Mouse (Mus musculus): ENCODE data around the gene Babam2. TPM values are rescaled to one million over a fixed set of nuclear protein-coding genes. Genes with fewer than 3 reads are reported as not detected.

The Babam2 gene
- polyA plus RNA-seq, 1 experiment from 2014 or later, result 47.9 TPM

DNA sequence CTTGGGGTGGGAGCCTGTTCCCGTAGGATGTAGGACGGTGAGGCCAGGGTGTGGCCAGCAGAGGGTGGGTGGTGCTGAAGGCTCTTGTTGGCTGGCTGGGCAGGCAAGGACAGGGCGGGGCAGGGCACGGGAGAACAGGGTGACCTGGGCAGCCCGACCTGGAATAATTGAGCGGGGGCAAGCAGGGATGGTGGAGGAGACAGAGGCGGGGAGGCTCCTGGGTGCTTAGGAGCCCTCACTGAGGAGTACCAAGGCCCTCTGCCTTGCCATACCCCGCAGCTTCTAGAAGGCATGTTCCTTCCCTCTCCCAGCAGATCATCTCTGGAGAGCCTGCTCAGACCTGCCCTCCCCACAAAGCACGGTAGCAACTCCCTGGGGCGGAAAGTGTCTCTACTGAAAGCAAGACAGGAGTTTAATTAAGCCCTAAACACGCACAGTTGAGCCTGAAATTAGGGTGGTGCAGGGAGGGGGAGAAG is 423.5 kb downstream of the Babam2 start:
- 0 out of 2 replicates have a peak, but pooled peaks cover 13% of the 10 kb centered on the region for H3K4me1 ChIP-seq
- H3K27me3 ChIP-seq, result no peaks in the 10 kb centered on the region
- ATAC-seq (ENCODE audit: low FRiP score, low read depth), result no peak
- no peak overlapping the region for H3K4me2 ChIP-seq (replicated peaks)
- H3K9ac ChIP-seq, result no peak overlapping the region
- H3K27ac ChIP-seq, result 0 out of 2 replicates have a peak overlapping the region, but pooled peaks have one; percentile 15
- H3K36me3 ChIP-seq, result no peaks in the 10 kb centered on the region
- WGBS, result 42% methylated on average over 11 of the region's 11 CpGs
- no peak overlapping the region for H3K4me3 ChIP-seq
- no peaks in the 10 kb centered on the region for H3K9me3 ChIP-seq

DNA sequence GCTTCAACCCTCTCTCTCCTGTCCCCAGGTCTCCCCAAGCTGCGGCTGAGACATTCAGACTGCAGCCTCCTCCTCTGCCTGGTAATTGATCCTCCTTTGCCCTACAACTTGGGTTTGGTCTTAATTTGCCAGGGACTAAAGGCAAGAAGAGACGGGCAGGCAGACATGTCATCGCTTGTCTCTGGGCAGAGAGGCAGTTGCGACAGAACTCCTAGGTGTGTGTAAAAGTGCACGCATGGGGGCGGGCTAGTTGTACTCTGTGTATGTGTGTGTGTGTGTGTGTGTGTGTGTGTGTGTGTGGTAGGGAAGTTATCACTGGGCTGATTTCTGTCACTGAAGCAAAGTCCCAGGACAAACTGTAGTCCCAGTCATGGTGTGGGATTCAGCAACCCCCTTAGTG is 424.5 kb downstream of the Babam2 start:
- 63% methylated on average over 6 of the region's 6 CpGs for WGBS
- no peaks in the 10 kb centered on the region for H3K27me3 ChIP-seq
- H3K9me3 ChIP-seq, result no peaks in the 10 kb centered on the region
- H3K4me2 ChIP-seq (replicated peaks), result no peak overlapping the region
- no peaks in the 10 kb centered on the region for H3K36me3 ChIP-seq
- no peak overlapping the region for H3K4me3 ChIP-seq
- no peak overlapping the region for H3K27ac ChIP-seq
- ATAC-seq (ENCODE audit: low FRiP score, low read depth), result no peak
- 0 out of 2 replicates have a peak, but pooled peaks cover 13% of the 10 kb centered on the region for H3K4me1 ChIP-seq
- H3K9ac ChIP-seq, result no peak overlapping the region

DNA sequence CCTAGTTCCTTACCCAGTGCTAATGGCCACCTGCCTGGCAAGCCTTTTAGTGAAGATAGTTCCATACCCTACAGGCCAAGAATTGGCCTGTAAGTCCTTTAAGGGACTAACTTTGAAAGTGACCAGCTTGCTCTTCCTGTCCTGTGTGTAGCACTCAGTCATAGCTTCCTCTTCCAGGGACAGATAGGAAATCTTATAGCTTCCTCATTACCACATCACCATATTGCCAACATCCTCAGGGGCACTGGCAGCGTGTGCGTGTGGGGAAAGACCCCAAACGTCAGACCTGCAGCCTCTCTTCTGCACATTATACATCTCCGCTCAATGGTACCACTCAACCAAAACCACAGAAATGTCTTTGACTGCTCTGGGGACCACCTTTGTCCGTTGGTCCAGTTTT is 424.9 kb downstream of the Babam2 start:
- H3K27me3 ChIP-seq, result no peaks in the 10 kb centered on the region
- H3K27ac ChIP-seq, result no peak overlapping the region
- WGBS, result 87% methylated on average over 5 of the region's 5 CpGs
- H3K4me2 ChIP-seq (replicated peaks), result no peak overlapping the region
- H3K9me3 ChIP-seq, result no peaks in the 10 kb centered on the region
- ATAC-seq (ENCODE audit: low FRiP score, low read depth), result no peak
- H3K9ac ChIP-seq, result no peak overlapping the region
- 0 out of 2 replicates have a peak, but pooled peaks cover 13% of the 10 kb centered on the region for H3K4me1 ChIP-seq
- no peaks in the 10 kb centered on the region for H3K36me3 ChIP-seq
- no peak overlapping the region for H3K4me3 ChIP-seq

DNA sequence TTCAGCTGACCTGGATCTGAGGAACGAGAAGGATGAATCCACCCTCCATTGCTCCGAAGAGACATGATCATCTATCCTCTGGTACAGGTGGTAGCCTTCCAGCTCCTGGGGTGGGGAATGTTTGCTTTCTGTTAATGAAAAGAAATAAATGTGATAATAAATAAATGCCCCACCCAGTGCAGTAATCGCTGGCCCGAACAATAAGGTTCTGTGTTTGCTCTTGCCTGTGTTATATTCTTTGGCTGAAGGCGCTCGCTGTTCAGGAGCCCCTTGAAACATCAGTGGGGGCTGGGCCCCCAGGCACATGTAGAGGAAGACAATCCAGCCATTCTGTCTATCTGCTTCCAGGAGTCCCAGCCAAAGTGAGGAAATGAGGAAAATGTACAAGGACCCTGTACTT is 427.5 kb downstream of the Babam2 start:
- H3K9me3 ChIP-seq, result no peaks in the 10 kb centered on the region
- H3K9ac ChIP-seq, result no peak overlapping the region
- ATAC-seq (ENCODE audit: low FRiP score, low read depth), result no peak
- no peaks in the 10 kb centered on the region for H3K27me3 ChIP-seq
- H3K4me2 ChIP-seq (replicated peaks), result no peak overlapping the region
- no peaks in the 10 kb centered on the region for H3K36me3 ChIP-seq
- WGBS, result 83% methylated on average over 6 of the region's 6 CpGs
- 0 out of 2 replicates have a peak, but pooled peaks cover 12% of the 10 kb centered on the region for H3K4me1 ChIP-seq
- no peak overlapping the region for H3K4me3 ChIP-seq
- no peak overlapping the region for H3K27ac ChIP-seq

DNA sequence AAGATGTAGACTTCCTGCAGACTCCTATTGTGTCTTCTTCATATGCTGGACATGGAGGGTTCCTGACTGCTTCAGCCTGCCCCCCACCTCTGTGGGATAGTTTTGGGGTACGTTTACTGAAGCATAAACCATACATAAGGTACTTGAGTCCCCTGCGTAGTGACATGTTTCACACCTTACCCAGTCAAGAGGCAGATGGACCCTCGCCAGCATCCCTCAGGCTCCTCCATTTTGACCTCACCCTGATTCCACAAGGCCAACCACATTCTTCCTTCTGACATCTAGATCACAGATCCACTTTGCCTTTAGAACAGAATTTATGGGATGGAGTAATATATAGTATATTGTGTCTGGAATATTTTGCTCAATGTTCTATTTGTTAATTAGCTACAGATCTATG is 429.7 kb downstream of the Babam2 start:
- Histone ChIP-seq H3K4me2 (replicated peaks) (no peak overlapping the region), H3K9me3 (no peaks in the 10 kb centered on the region), H3K4me1 (0 out of 2 replicates have a peak, but pooled peaks cover 2% of the 10 kb centered on the region), H3K4me3 (no peak overlapping the region), H3K36me3 (no peaks in the 10 kb centered on the region), H3K9ac (no peak overlapping the region), H3K27ac (no peak overlapping the region), H3K27me3 (peaks cover 17% of the 10 kb centered on the region)
- no peak for ATAC-seq (ENCODE audit: low FRiP score, low read depth)
- WGBS, result 82% methylated on average over 3 of the region's 3 CpGs

DNA sequence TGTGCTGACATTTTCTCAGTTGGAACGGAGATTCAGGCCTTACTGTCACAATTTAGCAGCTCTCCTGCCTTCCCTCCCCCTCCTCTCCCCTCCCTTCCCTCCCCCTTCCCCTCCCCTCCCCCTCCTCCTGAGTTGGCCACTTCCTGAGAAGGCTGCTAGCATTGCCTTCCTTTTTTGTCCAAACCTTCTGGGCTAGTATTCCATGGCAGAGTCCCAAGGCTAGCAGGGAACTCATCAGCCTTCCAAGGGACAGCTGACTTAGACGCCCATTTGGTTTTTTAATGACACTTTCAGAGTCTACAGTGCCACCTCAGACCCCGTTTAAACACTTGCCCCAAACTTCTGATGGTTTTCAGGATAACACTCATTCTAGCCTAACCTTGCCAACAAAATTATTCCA is 430.4 kb downstream of the Babam2 start:
- Histone ChIP-seq H3K9me3 (no peaks in the 10 kb centered on the region), H3K27ac (no peak overlapping the region), H3K4me2 (replicated peaks) (no peak overlapping the region), H3K4me1 (peaks cover 7% of the 10 kb centered on the region; the same call in 1 of the 2 replicates), H3K36me3 (no peaks in the 10 kb centered on the region), H3K9ac (no peak overlapping the region), H3K27me3 (peaks cover 19% of the 10 kb centered on the region), H3K4me3 (no peak overlapping the region)
- 40% methylated on average over 3 of the region's 3 CpGs for WGBS
- no peak for ATAC-seq (ENCODE audit: low FRiP score, low read depth)

DNA sequence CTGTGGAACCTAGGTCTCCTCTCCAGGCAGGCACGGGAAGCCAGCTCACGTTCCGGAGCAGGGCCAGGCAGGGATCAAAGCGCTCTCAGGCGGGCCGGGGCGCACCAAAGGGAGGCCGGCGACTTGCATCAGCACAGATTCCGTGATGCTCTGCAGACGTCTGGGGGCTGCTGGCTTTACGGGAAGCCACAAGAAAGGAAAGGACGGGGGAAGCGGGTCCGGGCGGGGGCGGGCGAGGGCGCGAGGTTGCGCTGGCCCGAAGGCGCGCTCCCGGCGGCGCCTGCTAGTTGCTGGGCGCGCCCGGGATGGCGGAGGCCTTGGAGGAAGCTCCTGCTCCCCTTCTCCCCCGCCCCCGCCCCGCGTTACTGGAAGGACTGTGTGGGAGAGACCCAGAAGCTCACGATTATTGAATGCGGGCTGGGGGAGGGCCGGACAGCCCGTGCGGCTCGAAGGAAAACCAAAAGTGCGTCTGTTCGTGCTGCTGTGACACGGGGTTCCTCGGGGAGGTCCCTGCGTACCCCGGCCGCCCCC is 435.6 kb downstream of the Babam2 start:
- Histone ChIP-seq H3K27ac (peak overlapping the region; percentile 83), H3K4me3 (peak overlapping the region; percentile 70), H3K27me3 (peaks cover 33% of the 10 kb centered on the region), H3K4me1 (peaks cover 31% of the 10 kb centered on the region), H3K9me3 (no peaks in the 10 kb centered on the region), H3K36me3 (no peaks in the 10 kb centered on the region), H3K4me2 (replicated peaks) (peak overlapping the region; percentile 83), H3K9ac (peak overlapping the region; percentile 75)
- peak; percentile 29; the same call in 1 of the 2 replicates for ATAC-seq (ENCODE audit: low FRiP score, low read depth)
- WGBS, result under 1% methylated on average over 36 of the region's 48 CpGs

DNA sequence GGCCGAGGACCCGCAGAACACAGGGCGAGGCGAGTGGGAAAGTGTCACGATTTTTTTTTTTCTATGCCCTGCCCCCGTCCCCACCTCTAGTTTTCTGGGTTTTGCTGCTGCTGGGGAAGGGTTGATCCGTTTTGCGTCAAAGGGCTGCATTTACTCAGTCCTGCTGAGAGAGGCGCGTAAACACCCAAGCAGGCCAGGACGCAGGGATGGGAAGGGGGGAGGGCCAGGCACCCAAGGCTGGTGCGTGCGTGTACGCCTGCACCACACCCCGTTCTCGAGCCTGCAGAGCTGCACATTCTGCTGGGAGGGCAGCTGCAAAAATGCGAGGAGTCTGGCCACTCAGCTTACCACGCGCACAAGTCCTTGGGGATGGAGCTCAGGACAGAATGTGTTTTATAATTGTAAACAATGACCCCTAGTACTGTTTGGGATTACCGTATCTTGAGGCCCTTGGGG is 436.1 kb downstream of the Babam2 start:
- H3K4me3 ChIP-seq, result peak overlapping the region; percentile 70
- no peaks in the 10 kb centered on the region for H3K36me3 ChIP-seq
- H3K9ac ChIP-seq, result peak overlapping the region; percentile 75
- peak overlapping the region; percentile 83 for H3K4me2 ChIP-seq (replicated peaks)
- peak overlapping the region; percentile 83 for H3K27ac ChIP-seq
- ATAC-seq (ENCODE audit: low FRiP score, low read depth), result no peak; the same call in 1 of the 2 replicates
- under 1% methylated on average over 20 of the region's 20 CpGs for WGBS
- peaks cover 36% of the 10 kb centered on the region for H3K27me3 ChIP-seq
- H3K4me1 ChIP-seq, result peaks cover 36% of the 10 kb centered on the region
- H3K9me3 ChIP-seq, result no peaks in the 10 kb centered on the region

DNA sequence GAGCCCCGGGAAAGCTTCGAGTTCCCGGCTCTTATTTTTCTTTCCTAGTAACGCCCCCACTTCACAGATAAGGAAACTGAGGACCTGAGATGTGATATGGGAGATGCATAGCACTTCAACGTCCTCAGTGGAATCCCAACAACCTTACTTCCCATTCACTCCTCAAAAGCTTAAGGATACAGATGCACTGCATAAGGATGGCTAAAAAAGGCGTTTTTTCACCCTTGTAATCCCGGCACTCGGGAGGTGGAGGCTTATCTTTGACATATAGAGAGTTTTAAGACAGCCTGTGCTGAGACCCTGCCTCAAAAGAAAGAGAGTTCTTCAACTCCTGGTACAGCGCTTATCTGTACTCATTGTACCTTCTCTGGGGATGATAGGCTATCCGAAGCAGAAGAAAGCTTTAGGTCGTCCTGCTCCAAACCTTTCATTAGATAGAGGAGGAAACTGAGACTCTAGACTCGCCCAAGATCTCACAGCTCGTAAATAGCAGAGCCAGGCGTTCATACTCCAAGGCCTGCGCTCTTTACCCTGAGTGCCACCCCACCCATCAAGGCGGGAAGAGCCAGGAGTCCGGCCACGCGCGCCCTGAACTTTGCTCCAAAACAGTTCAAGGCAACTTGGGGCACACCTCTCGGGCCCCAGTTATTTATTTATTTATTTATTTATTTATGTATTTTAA is 436.7 kb downstream of the Babam2 start:
- Histone ChIP-seq H3K4me2 (replicated peaks) (peak overlapping the region; percentile 83), H3K4me1 (peaks cover 42% of the 10 kb centered on the region), H3K9ac (peak overlapping the region; percentile 75), H3K27ac (peak overlapping the region; percentile 83; the same call in 1 of the 2 replicates), H3K9me3 (no peaks in the 10 kb centered on the region), H3K27me3 (peaks cover 36% of the 10 kb centered on the region), H3K36me3 (no peaks in the 10 kb centered on the region), H3K4me3 (peak overlapping the region; percentile 70)
- WGBS, result 4% methylated on average over 21 of the region's 21 CpGs
- no peak for ATAC-seq (ENCODE audit: low FRiP score, low read depth)

Small RNA genes within 50 kb of the gene (microRNA-seq; reads per million reads assigned to microRNA genes)
- not detected for gene Mir3473e

Other genes starting within 250 kb of the Babam2 start
- gene Zfp512, start 245.3 kb upstream of the Babam2 start, polyA plus RNA-seq (2015; fragmentation: Nextera tagmentation; extraction: Ambion mirVana), result 65.0 and 70.5 TPM in 2 replicates
- gene 4930548H24Rik, start 211.9 kb upstream of the Babam2 start, polyA plus RNA-seq (2015; fragmentation: Nextera tagmentation; extraction: Ambion mirVana), result 0.11 and 0.13 TPM in 2 replicates
- 72.5 and 81.6 TPM in 2 replicates for gene Gpn1, start 202.9 kb upstream of the Babam2 start, polyA plus RNA-seq (2015; fragmentation: Nextera tagmentation; extraction: Ambion mirVana)
- 37.0 and 38.6 TPM in 2 replicates for gene Slc4a1ap, start 170.7 kb upstream of the Babam2 start, polyA plus RNA-seq (2015; fragmentation: Nextera tagmentation; extraction: Ambion mirVana)
- gene Supt7l, start 169.9 kb upstream of the Babam2 start, polyA plus RNA-seq (2015; fragmentation: Nextera tagmentation; extraction: Ambion mirVana), result 30.8 and 31.2 TPM in 2 replicates
- 259 and 285 TPM in 2 replicates for gene Mrpl33, start 100.7 kb upstream of the Babam2 start, polyA plus RNA-seq (2015; fragmentation: Nextera tagmentation; extraction: Ambion mirVana)
- 3.1 and 3.3 TPM in 2 replicates for gene Rbks, start 57 bp upstream of the Babam2 start, polyA plus RNA-seq (2015; fragmentation: Nextera tagmentation; extraction: Ambion mirVana)